Mouse (Mus musculus) regulatory T cell (primary cell): Measurements from ENCODE around the gene Klk1b24.
"Not testable (repeated sequence)": the region's sequence is repeated elsewhere in the genome, so short reads cannot be mapped to it uniquely, and the experiment has no call there.

Experiments
- in situ Hi-C: fragments of 300-600 bp; cut with MboI, MseI; formaldehyde crosslinking; loops from one replicate; pipeline ENCODE4 v1.15.1; 2025; ENCODE audit warnings: high pct_unique_total_duplicates

The Klk1b24 gene

GRCm38 (mm10) chr7:44187936-44188335, at the start of gene Klk1b24:
Gene Klk1b24, plus strand, starts transcription at chr7:44188236.
- in situ Hi-C loops = not testable (repeated sequence)

GRCm38 (mm10) chr7:44179299-44180045, 8.6 kb upstream of the Klk1b24 start:
- in situ Hi-C loops = loop anchor here (5.0 kb wide), 1 partner anchor 57 kb away; no protein-coding TSS in a partner anchor

GRCm38 (mm10) chr7:44186516-44186915, 1.5 kb upstream of the Klk1b24 start:
- in situ Hi-C loops = not testable (repeated sequence)

DNA sequence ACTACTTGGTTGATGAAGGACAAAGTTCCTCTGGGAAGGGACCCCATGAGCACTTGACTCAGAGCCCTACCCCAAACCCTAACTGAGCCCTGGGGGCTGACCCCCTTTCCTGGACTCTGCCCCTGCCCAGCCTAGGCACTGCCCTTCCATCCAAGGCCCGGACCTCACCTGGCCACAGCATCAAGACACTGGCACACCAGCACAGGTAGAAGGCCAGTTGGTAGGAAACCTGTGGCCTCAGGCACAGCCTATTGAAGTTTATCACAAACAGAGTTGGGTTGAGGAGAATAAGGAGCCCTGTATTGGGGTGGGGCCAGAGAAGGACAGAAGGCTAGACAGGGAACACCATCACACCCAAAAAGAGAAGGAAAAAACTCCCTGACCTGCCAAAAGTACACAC, 5.4 kb downstream of the Klk1b24 start:
- in situ Hi-C loops = not testable (repeated sequence)

- in situ Hi-C loops = no loop called here
Observed at GRCm38 (mm10) chr7:44197891-44198290, 9.9 kb downstream of the Klk1b24 start, which contains the start of gene Klk1b3. Gene Klk1b3, plus strand, starts transcription at chr7:44198191.

GRCm38 (mm10) chr7:44207135-44207534, 19.1 kb downstream of the Klk1b24 start, which contains the start of gene Klk1b4:
Gene Klk1b4, plus strand, starts transcription at chr7:44207435.
- in situ Hi-C loops = not testable (repeated sequence)

GRCm38 (mm10) chr7:44208307-44208706, 20.3 kb downstream of the Klk1b24 start:
- in situ Hi-C loops = no loop called here

DNA sequence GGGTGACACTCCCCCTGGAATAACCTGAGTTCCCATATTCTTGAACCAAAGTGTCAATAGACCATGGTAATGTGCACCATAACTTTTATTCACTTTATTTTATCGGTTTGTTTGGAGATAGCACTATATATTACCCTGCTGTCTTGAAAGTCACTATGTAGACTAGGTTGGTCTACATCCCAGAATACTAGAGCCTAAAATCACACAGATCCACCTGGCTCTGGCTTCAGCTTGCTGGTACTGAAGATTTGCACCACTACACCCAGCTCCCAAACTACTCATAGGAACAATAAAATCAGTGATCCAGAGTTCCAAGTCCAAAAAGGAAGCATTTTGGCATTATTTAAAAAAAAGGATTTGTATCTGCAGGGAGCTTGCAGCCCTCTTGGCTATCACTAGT, 27.6 kb downstream of the Klk1b24 start, which contains the start of gene Klk1b5:
Klk1b5 (plus strand) TSS at position 301 of the 400 bp plus-strand sequence.
- in situ Hi-C loops = no loop called here

DNA sequence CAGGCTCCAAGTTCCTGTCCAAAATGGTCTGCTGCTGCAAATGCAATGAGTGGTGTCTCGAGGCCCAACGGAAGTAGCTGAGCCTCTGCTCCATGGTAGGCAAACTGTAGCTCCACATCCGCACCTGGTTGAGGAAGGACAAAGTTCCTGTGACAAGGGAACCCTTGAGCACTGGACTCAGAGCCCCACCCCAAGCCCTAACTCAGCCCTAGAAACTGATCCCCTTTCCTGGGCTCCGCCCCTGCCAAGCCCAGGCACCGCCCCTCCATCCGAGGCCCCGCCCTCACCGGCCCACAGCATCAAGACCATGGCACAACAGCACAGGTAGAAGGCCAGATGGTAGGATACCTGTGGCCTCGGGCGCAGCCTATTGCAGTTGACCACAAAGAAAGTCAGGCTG, 33.6 kb downstream of the Klk1b24 start:
- in situ Hi-C loops = not testable (repeated sequence)

DNA sequence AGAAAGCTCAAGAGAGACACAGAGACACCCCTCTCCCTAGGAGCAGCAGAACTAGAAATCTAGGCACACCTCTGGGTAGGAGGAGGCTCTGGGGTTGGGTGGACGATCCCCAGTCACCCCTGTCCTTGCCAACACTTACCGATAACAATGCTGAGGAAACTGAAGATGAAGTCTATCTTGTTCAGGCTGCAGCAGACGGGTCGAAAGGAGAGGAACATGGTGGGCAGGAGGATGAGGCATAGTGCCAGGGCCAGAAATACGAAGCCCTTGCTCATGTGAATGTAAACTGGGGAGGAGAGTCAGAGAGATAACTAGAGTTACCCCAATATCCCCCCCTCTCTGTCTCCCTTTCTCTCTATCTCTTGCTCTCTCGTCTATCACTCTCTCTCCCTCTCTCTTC, 34.3 kb downstream of the Klk1b24 start:
- in situ Hi-C loops = not testable (repeated sequence)

GRCm38 (mm10) chr7:44225076-44225475, 37.0 kb downstream of the Klk1b24 start, which contains the start of gene Klk1:
Gene Klk1, plus strand, starts transcription at chr7:44225360.
- in situ Hi-C loops = no loop called here

GRCm38 (mm10) chr7:44235909-44236308, 47.9 kb downstream of the Klk1b24 start, which contains the start of gene Gm36864:
Gene Gm36864, plus strand, starts transcription at chr7:44236177.
- in situ Hi-C loops = no loop called here

DNA sequence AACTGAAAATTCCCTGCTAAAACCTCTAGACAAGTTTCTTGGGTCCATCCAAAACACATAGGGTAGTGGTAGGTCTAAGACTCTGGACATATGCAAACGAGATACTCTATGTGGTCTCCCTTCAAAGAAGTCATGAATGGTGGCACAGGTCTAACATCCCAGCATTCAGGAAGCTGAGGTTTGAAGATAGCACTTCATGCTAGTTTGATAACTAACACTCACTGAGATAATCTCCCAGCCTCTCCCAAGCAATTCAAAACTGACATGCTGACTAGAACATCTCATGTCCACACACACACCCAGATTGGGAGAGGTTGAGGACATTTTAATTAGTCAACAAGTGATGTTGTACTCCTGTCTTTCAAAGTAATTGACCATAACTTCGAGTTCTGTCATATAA, 51.9 kb downstream of the Klk1b24 start:
- in situ Hi-C loops = loop anchor here (10.0 kb wide), 1 partner anchor 565 kb away; the partner anchor contains the start of gene Ctu1

DNA sequence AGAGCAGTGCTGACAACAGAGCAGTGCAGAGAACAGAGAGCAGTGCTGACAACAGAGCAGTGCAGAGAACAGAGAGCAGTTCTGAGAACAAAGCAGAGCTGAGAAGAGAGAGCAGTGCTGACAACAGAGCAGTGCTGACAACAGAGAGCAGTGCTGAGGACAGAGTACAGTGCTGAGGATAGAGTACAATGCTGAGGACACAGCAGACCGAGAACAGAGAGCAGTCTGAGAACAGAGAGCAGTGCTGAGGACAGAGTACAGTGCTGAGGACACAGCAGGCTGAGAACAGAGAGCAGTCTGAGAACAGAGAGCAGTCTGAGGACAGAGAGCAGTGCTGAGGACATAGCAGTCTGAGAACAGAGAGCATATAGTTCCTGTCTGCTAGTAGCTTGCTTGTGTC, 52.7 kb downstream of the Klk1b24 start:
- in situ Hi-C loops = loop anchor here (10.0 kb wide), 1 partner anchor 566 kb away; the partner anchor contains the start of gene Ctu1

- in situ Hi-C loops = loop anchor here (10.0 kb wide), 1 partner anchor 566 kb away; the partner anchor contains the start of gene Ctu1
Observed at GRCm38 (mm10) chr7:44241163-44241562, 53.1 kb downstream of the Klk1b24 start.
